Mouse (Mus musculus) intestine, embryonic 14.5 days (tissue): ENCODE results near the gene Foxc1. TPM values are rescaled to one million over a fixed set of nuclear protein-coding genes. Genes with fewer than 3 reads are reported as not detected.

Experiments used
- ATAC-seq: fragments of 200-750 bp; cut with Nextera tagmentation; replicated peaks from 2 replicates; pipeline ENCODE4 v1.8.0; 2017; ENCODE audit warnings: low read depth, moderate number of reproducible peaks, moderate TSS enrichment, moderate library complexity; ENCODE audit not compliant: low FRiP score, low TSS enrichment
- DNase-seq: peaks from one replicate; pipeline ENCODE4 v3.0.0-alpha.2; 2018; ENCODE audit warnings: low spot score
- H3K27ac ChIP-seq: fragments of 300-500 bp; sonication (generic); 2 replicates; pipeline ENCODE4 v1.5.1; 2014; ENCODE audit warnings: low read depth, mild to moderate bottlenecking, control low read depth
- H3K27me3 ChIP-seq: fragments of 300-500 bp; sonication (generic); replicated peaks from 2 replicates; pipeline ENCODE4 v1.6.1; 2014; ENCODE audit warnings: low read length, control low read depth; ENCODE audit not compliant: control insufficient read depth, insufficient read depth
- H3K36me3 ChIP-seq: fragments of 300-500 bp; sonication (generic); 2 replicates; pipeline ENCODE4 v1.6.1; 2014; ENCODE audit warnings: low read length, control low read depth; ENCODE audit not compliant: control insufficient read depth, insufficient read depth
- H3K4me1 ChIP-seq: fragments of 300-500 bp; sonication (generic); replicated peaks from 2 replicates; pipeline ENCODE4 v1.6.1; 2014; ENCODE audit warnings: low read length, control low read depth, mixed read lengths; ENCODE audit not compliant: control insufficient read depth, insufficient read depth
- H3K4me2 ChIP-seq: fragments of 300-500 bp; sonication (generic); 2 replicates; pipeline ENCODE4 v1.6.1; 2014; ENCODE audit warnings: low read length
- H3K4me3 ChIP-seq: fragments of 300-500 bp; sonication (generic); 2 replicates; pipeline ENCODE4 v1.5.1; 2014; ENCODE audit warnings: low read depth, low read length, control low read depth, mixed read lengths
- H3K9ac ChIP-seq: fragments of 300-500 bp; sonication (generic); 2 replicates; pipeline ENCODE4 v1.6.1; 2014; ENCODE audit warnings: mild to moderate bottlenecking, low read length
- H3K9me3 ChIP-seq: fragments of 300-500 bp; sonication (generic); 2 replicates; pipeline ENCODE4 v1.6.1; 2016; ENCODE audit warnings: low read length, control low read depth; ENCODE audit not compliant: control insufficient read depth
- WGBS: fragments of 180-500 bp; shearing (Covaris S2); extraction: QIAGEN DNeasy Blood & Tissue Kit; methylation state at CpG from one replicate; pipeline ENCODE4 v1.1.7; 2014; 5-methylcytosine and 5-hydroxymethylcytosine counted together
- polyA plus RNA-seq: library from polyadenylated mRNA; unstranded; fragments of >200 nt; fragmentation: Nextera tagmentation; extraction: Ambion mirVana; gene quantifications from 2 replicates; pipeline ENCODE4 v1.2.1, GENCODE M21; 2014

Gene Foxc1
- polyA plus RNA-seq, 1 experiment from 2014 or later, result 0.18 TPM

- Histone ChIP-seq H3K4me1 (0 out of 2 replicates have a peak, but pooled peaks cover 16% of the 10 kb centered on the region), H3K27me3 (peaks cover 99% of the 10 kb centered on the region), H3K36me3 (no peaks in the 10 kb centered on the region), H3K4me2 (no peak overlapping the region), H3K4me3 (no peak overlapping the region), H3K27ac (no peak overlapping the region), H3K9ac (no peak overlapping the region), H3K9me3 (no peaks in the 10 kb centered on the region)
- 7% methylated on average over 5 of the region's 5 CpGs for WGBS
- DNase-seq (peak; percentile 65), ATAC-seq (no peak)
These were observed 4.0 kb upstream of the Foxc1 start for GRCm38 (mm10) chr13:31802447-31802846.

GRCm38 (mm10) chr13:31803166-31804093, 3.0 kb upstream of the Foxc1 start:
- ATAC-seq, result no peak
- Histone ChIP-seq H3K36me3 (no peaks in the 10 kb centered on the region), H3K27ac (no peak overlapping the region), H3K4me2 (no peak overlapping the region), H3K4me1 (peaks cover 19% of the 10 kb centered on the region), H3K4me3 (no peak overlapping the region), H3K27me3 (peaks cover 100% of the 10 kb centered on the region), H3K9ac (no peak overlapping the region), H3K9me3 (no peaks in the 10 kb centered on the region)
- DNase-seq, result peak; percentile 67
- WGBS, result under 1% methylated on average over 31 of the region's 31 CpGs

DNA sequence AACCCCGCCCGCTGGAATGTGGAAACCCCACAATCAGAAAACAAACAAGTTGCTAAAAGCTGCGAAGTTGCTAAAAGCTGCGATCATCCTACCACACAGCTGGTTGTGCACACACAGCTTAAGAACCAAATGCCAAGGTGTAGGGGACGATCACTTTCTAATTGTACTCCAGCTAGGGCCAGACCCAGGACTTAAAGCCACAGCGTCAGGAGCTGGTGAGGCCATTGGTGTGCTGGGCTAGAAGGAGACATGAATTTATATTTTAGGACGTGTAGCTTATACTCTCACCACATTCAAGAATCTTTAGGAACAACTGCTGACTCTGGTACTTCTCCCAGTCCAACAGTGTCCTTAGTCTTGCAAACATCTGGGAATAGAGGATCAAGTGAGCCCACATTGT, 1.9 kb upstream of the Foxc1 start:
- Histone ChIP-seq H3K9me3 (no peaks in the 10 kb centered on the region), H3K27me3 (peaks cover 99% of the 10 kb centered on the region), H3K4me2 (no peak overlapping the region), H3K4me3 (no peak overlapping the region), H3K27ac (no peak overlapping the region), H3K36me3 (no peaks in the 10 kb centered on the region), H3K9ac (no peak overlapping the region), H3K4me1 (peaks cover 21% of the 10 kb centered on the region)
- 6% methylated on average over 7 of the region's 7 CpGs for WGBS
- ATAC-seq, result no peak
- DNase-seq, result no peak

DNA sequence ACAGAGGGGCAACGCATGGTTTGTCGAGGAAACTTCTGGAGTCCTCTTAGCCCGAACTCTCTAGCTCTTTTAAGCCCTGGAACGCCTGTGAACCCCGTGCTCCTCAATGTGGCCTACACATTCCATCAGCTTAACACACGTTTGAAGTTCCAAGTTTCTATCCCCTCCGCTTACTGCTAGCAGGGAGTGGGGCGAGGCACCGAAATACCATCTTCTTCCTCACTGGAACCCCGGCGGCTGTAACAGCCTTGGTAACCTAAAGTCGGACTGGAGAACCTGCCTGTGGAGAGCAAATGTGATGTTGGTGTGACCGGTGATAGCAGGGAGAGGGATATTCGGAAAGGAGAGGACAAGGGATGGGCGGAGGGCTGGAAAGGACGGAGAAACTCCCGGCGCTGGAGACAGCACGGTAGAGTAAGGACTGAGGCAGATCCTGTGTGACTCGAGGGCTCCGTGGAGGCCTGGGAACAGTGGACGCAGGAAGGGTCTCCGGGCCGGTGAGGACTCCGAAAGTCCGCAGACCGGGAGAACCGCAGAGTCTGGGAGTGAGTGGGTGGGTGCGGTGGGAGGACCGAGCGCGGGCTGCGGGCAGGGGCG, 504 bp upstream of the Foxc1 start:
- no peaks in the 10 kb centered on the region for H3K9me3 ChIP-seq
- peak; percentile 79 for DNase-seq

GRCm38 (mm10) chr13:31806890-31807735, 680 bp downstream of the Foxc1 start:
- Histone ChIP-seq H3K4me3 (peak overlapping the region; percentile 51), H3K4me2 (peak overlapping the region; percentile 94), H3K9me3 (no peaks in the 10 kb centered on the region), H3K9ac (peak overlapping the region; percentile 49), H3K4me1 (peaks cover 7% of the 10 kb centered on the region), H3K36me3 (no peaks in the 10 kb centered on the region), H3K27ac (peak overlapping the region; percentile 22; the same call in 1 of the 2 replicates), H3K27me3 (peaks cover 97% of the 10 kb centered on the region)
- DNase-seq (peak; percentile 82), ATAC-seq (peak; percentile 37)
- WGBS, result under 1% methylated on average over 94 of the region's 101 CpGs

More for the DNA sequence above, 504 bp upstream of the Foxc1 start:
- Histone ChIP-seq H3K36me3 (no peaks in the 10 kb centered on the region), H3K27me3 (peaks cover 97% of the 10 kb centered on the region), H3K4me2 (peak overlapping the region; percentile 94), H3K4me3 (peak overlapping the region; percentile 51), H3K9ac (no peak overlapping the region), H3K27ac (no peak overlapping the region), H3K4me1 (peaks cover 15% of the 10 kb centered on the region)
- ATAC-seq, result peak; percentile 49; the same call in 1 of the 2 replicates
- 3% methylated on average over 34 of the region's 34 CpGs for WGBS

DNA sequence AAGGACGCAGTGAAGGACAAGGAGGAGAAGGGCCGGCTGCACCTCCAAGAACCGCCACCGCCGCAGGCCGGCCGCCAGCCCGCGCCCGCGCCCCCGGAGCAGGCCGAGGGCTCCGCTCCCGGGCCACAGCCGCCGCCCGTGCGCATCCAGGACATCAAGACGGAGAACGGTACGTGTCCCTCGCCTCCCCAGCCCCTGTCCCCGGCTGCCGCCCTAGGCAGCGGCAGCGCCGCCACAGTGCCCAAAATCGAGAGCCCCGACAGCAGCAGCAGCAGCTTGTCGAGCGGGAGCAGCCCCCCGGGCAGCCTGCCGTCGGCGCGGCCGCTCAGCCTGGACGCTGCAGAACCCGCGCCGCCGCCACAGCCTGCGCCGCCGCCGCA, 1.3 kb downstream of the Foxc1 start:
- peak overlapping the region; percentile 34 for H3K9ac ChIP-seq
- H3K4me1 ChIP-seq, result peaks cover 7% of the 10 kb centered on the region
- H3K4me2 ChIP-seq, result peak overlapping the region; percentile 94
- ATAC-seq, result no peak
- no peaks in the 10 kb centered on the region for H3K9me3 ChIP-seq
- peaks cover 97% of the 10 kb centered on the region for H3K27me3 ChIP-seq
- no peak overlapping the region for H3K27ac ChIP-seq
- under 1% methylated on average over 46 of the region's 47 CpGs for WGBS
- DNase-seq, result peak; percentile 74
- H3K4me3 ChIP-seq, result peak overlapping the region; percentile 51
- no peaks in the 10 kb centered on the region for H3K36me3 ChIP-seq

DNA sequence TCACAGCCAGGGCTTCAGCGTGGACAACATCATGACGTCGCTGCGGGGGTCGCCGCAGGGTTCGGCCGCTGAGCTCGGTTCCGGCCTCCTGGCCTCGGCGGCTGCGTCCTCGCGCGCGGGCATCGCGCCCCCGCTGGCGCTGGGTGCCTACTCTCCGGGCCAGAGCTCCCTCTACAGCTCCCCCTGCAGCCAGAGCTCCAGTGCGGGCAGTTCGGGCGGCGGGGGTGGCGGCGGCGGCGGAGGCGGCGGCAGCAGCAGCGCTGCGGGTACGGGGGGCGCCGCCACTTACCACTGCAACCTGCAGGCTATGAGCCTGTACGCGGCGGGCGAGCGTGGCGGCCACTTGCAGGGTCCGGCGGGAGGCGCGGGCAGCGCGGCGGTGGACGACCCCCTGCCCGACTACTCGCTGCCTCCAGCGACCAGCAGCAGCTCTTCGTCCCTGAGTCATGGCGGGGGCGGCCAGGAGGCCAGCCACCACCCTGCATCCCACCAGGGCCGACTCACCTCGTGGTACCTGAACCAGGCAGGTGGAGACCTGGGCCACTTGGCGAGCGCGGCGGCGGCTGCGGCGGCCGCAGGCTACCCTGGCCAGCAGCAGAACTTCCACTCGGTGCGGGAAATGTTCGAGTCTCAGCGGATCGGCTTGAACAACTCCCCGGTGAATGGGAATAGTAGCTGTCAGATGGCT, 1.8 kb downstream of the Foxc1 start:
- peaks cover 7% of the 10 kb centered on the region for H3K4me1 ChIP-seq
- peak overlapping the region; percentile 94 for H3K4me2 ChIP-seq
- peak overlapping the region; percentile 51 for H3K4me3 ChIP-seq
- no peak for ATAC-seq
- H3K36me3 ChIP-seq, result no peaks in the 10 kb centered on the region
- H3K27ac ChIP-seq, result no peak overlapping the region
- peaks cover 97% of the 10 kb centered on the region for H3K27me3 ChIP-seq
- under 1% methylated on average over 70 of the region's 73 CpGs for WGBS
- peak overlapping the region; percentile 34 for H3K9ac ChIP-seq
- peak; percentile 80 for DNase-seq
- H3K9me3 ChIP-seq, result no peaks in the 10 kb centered on the region
